Mouse (Mus musculus): ENCODE results near the gene Tmem191c.
A peak's percentile ranks its signal among the peaks of the same experiment; 100 is the strongest.

Tmem191c gene

GRCm38 (mm10) chr16:17267937-17268336 is 7.9 kb upstream of the Tmem191c start:
- no peak for DNase-seq

GRCm38 (mm10) chr16:17269872-17270271 is 6.0 kb upstream of the Tmem191c start:
- DNase-seq: no peak

GRCm38 (mm10) chr16:17271124-17271523 is 4.8 kb upstream of the Tmem191c start:
- DNase-seq: peak; percentile 67

GRCm38 (mm10) chr16:17271856-17272255 is 4.0 kb upstream of the Tmem191c start:
- no peak for DNase-seq

GRCm38 (mm10) chr16:17276164-17277151 is 581 bp downstream of the Tmem191c start:
- peak; percentile 99 for DNase-seq

GRCm38 (mm10) chr16:17277342-17278211 is 1.7 kb downstream of the Tmem191c start:
- DNase-seq: peak; percentile 80

GRCm38 (mm10) chr16:17280471-17280870 is 4.6 kb downstream of the Tmem191c start:
- DNase-seq: no peak

GRCm38 (mm10) chr16:17283151-17283550 is 7.3 kb downstream of the Tmem191c start:
- DNase-seq: no peak

GRCm38 (mm10) chr16:17287103-17287502 is 11.2 kb downstream of the Tmem191c start:
- no peak for DNase-seq

GRCm38 (mm10) chr16:17291016-17291415 is 15.1 kb downstream of the Tmem191c start:
- no peak for DNase-seq

GRCm38 (mm10) chr16:17292751-17293150 is 16.9 kb downstream of the Tmem191c start:
- DNase-seq: peak; percentile 95

- DNase-seq: no peak
Measured at GRCm38 (mm10) chr16:17300818-17301217, 24.9 kb downstream of the Tmem191c start.

GRCm38 (mm10) chr16:17303521-17304245 is 27.8 kb downstream of the Tmem191c start:
- DNase-seq: no peak

- no peak for DNase-seq
Measured at GRCm38 (mm10) chr16:17307461-17307860, 31.6 kb downstream of the Tmem191c start.

- no peak for DNase-seq
Measured at GRCm38 (mm10) chr16:17309036-17309435, 33.2 kb downstream of the Tmem191c start.

- no peak for DNase-seq
Measured at GRCm38 (mm10) chr16:17312531-17312930, 36.7 kb downstream of the Tmem191c start.

GRCm38 (mm10) chr16:17316554-17316953 is 40.7 kb downstream of the Tmem191c start:
- no peak for DNase-seq

GRCm38 (mm10) chr16:17321481-17321880 is 45.6 kb downstream of the Tmem191c start:
- no peak for DNase-seq

GRCm38 (mm10) chr16:17324745-17325144 is 48.9 kb downstream of the Tmem191c start:
- DNase-seq: no peak

- DNase-seq: no peak
Measured at GRCm38 (mm10) chr16:17326064-17326463, 50.2 kb downstream of the Tmem191c start.

- no peak for DNase-seq
Measured at GRCm38 (mm10) chr16:17329848-17330570, 54.1 kb downstream of the Tmem191c start.

- no peak for DNase-seq
Measured at GRCm38 (mm10) chr16:17331116-17331515, 55.2 kb downstream of the Tmem191c start, which contains the start of gene Serpind1. Gene Serpind1, plus strand, starts transcription at chr16:17331371.
